ENCODE assay signal across 22 mouse cellular contexts in genomic region chr9:41087831-41088383, GRCm38 (mm10).
DNase-seq lines count a peak whose midpoint lies in the region; ATAC-seq and TF ChIP-seq lines count a peak whose summit lies in the region.
"Had no signal": no experiment of that assay in that cellular context is flagged by ENCODE, and none has a peak within 500 bp of the region (broad histone marks: within the 10 kb centered on the region; RNA-seq: fewer than 3 reads in every experiment).

No protein-coding gene starts in this region.

- no peaks in the 10 kb centered on the region for H3K36me3 ChIP-seq in heart, embryonic 11.5 days (ENCODE audit: control insufficient read depth, insufficient read depth, low read length)
- H3K36me3 ChIP-seq in liver, postnatal 0 days (replicated peaks; ENCODE audit: insufficient read depth, low read length): no peaks in the 10 kb centered on the region
- no peaks in the 10 kb centered on the region for H3K36me3 ChIP-seq in liver, embryonic 11.5 days (ENCODE audit: control insufficient read depth, insufficient read depth, low read length)
- H3K36me3 ChIP-seq: forebrain, embryonic 15.5 days; heart, embryonic 12.5 days; hindbrain, embryonic 12.5 days; limb, embryonic 15.5 days had no signal

- H3K27me3 ChIP-seq in heart, embryonic 11.5 days (ENCODE audit: control insufficient read depth, insufficient read depth, low read length): no peaks in the 10 kb centered on the region
- H3K27me3 ChIP-seq in liver, postnatal 0 days (ENCODE audit: insufficient read depth, low read length): no peaks in the 10 kb centered on the region
- H3K27me3 ChIP-seq in liver, embryonic 11.5 days (replicated peaks; ENCODE audit: control insufficient read depth, insufficient read depth, low read length): no peaks in the 10 kb centered on the region
- H3K27me3 ChIP-seq: CH12.LX; forebrain, embryonic 15.5 days; heart, embryonic 12.5 days; hindbrain, embryonic 12.5 days; limb, embryonic 15.5 days had no signal

- no peak for DNase-seq in heart, adult 9 months (ENCODE audit: low spot score in 2 of 2)
- DNase-seq in liver, postnatal 0 days: peak; percentile 39
- DNase-seq in liver, embryonic 11.5 days (ENCODE audit: low spot score): no peak
- DNase-seq in thymus, postnatal 25 days: no peak
- no peak for DNase-seq in frontal cortex, postnatal 25 days (ENCODE audit: low spot score in 2 of 2)
- DNase-seq: adrenal gland, adult 2 months; cerebellum, adult 11 months; cerebellum, postnatal 10 days; gastrocnemius, postnatal 25 days; heart, postnatal 14 days; lung, embryonic 14.5 days; right cerebral cortex, postnatal 4 days; thymus, adult 2 months had no signal

- WGBS in heart, embryonic 11.5 days (ENCODE audit: insufficient replicate concordance): 73% methylated on average over 9 of the region's 9 CpGs
- 45% methylated on average over 9 of the region's 9 CpGs for WGBS in liver, postnatal 0 days (ENCODE audit: insufficient replicate concordance)
- 57% methylated on average over 9 of the region's 9 CpGs for WGBS in liver, embryonic 11.5 days

- no peak overlapping the region for H3K27ac ChIP-seq in heart, embryonic 11.5 days (ENCODE audit: low read depth, low read length)
- no peak overlapping the region for H3K27ac ChIP-seq in liver, postnatal 0 days (ENCODE audit: low read depth)
- H3K27ac ChIP-seq in liver, embryonic 11.5 days (ENCODE audit: low read depth, low read length): no peak overlapping the region
- H3K27ac ChIP-seq: forebrain, embryonic 15.5 days; hindbrain, embryonic 12.5 days; limb, embryonic 15.5 days had no signal

- no peak overlapping the region for H3K4me2 ChIP-seq in heart, embryonic 11.5 days
- H3K4me2 ChIP-seq in liver, postnatal 0 days (ENCODE audit: low read depth, low read length): no peak overlapping the region
- H3K4me2 ChIP-seq in liver, embryonic 11.5 days: no peak overlapping the region
- H3K4me2 ChIP-seq: forebrain, embryonic 15.5 days; heart, embryonic 12.5 days; hindbrain, embryonic 12.5 days; limb, embryonic 15.5 days; lung, embryonic 14.5 days had no signal

- H3K9ac ChIP-seq in heart, embryonic 11.5 days (ENCODE audit: low read depth, low read length): 0 out of 2 replicates have a peak overlapping the region, but pooled peaks have one; percentile 43
- H3K9ac ChIP-seq in liver, postnatal 0 days (replicated peaks): no peak overlapping the region
- no peak overlapping the region for H3K9ac ChIP-seq in liver, embryonic 11.5 days (ENCODE audit: low read depth, low read length)
- H3K9ac ChIP-seq: forebrain, embryonic 15.5 days; heart, embryonic 12.5 days; hindbrain, embryonic 12.5 days; limb, embryonic 15.5 days; lung, embryonic 14.5 days had no signal

- TF ChIP-seq CTCF in liver, postnatal 0 days (IDR thresholded peaks at IDR 0.05; ENCODE audit: low read depth): no peak

- no peak for ATAC-seq in heart, embryonic 11.5 days (replicated peaks; ENCODE audit: insufficient number of reproducible peaks, low FRiP score, low TSS enrichment)
- ATAC-seq in liver, postnatal 0 days: no peak
- no peak for ATAC-seq in liver, embryonic 11.5 days (replicated peaks; ENCODE audit: low FRiP score)
- peak; percentile 86 for ATAC-seq in granulocyte monocyte progenitor cell, adult 5-6 weeks (replicated peaks; ENCODE audit: poor library complexity, severe bottlenecking)
- peak; percentile 83 for ATAC-seq in megakaryocyte progenitor cell, adult 5-6 weeks (replicated peaks; ENCODE audit: poor library complexity)
- ATAC-seq: forebrain, embryonic 15.5 days; midbrain, embryonic 16.5 days had no signal

- no peak for TF ChIP-seq EP300 in liver, postnatal 0 days (IDR thresholded peaks at IDR 0.05; ENCODE audit: low read depth)

- peaks cover 30% of the 10 kb centered on the region for H3K4me1 ChIP-seq in heart, embryonic 11.5 days (ENCODE audit: control insufficient read depth, insufficient read depth, low read length)
- H3K4me1 ChIP-seq in liver, postnatal 0 days (ENCODE audit: insufficient read depth): peaks cover 28% of the 10 kb centered on the region
- peaks cover 35% of the 10 kb centered on the region for H3K4me1 ChIP-seq in liver, embryonic 11.5 days (replicated peaks; ENCODE audit: control insufficient read depth, insufficient read depth, low read length)

- H3K4me3 ChIP-seq in heart, embryonic 11.5 days (ENCODE audit: low read depth, low read length): no peak overlapping the region
- no peak overlapping the region for H3K4me3 ChIP-seq in liver, postnatal 0 days (ENCODE audit: low read depth, low read length)
- H3K4me3 ChIP-seq in liver, embryonic 11.5 days (ENCODE audit: low read depth, low read length): no peak overlapping the region
- H3K4me3 ChIP-seq: forebrain, embryonic 15.5 days; heart, embryonic 12.5 days; hindbrain, embryonic 12.5 days; limb, embryonic 15.5 days had no signal

- no peaks in the 10 kb centered on the region for H3K9me3 ChIP-seq in heart, embryonic 11.5 days (replicated peaks; ENCODE audit: control insufficient read depth, low read length)
- no peaks in the 10 kb centered on the region for H3K9me3 ChIP-seq in liver, postnatal 0 days (ENCODE audit: low read length)
- no peaks in the 10 kb centered on the region for H3K9me3 ChIP-seq in liver, embryonic 11.5 days (ENCODE audit: control insufficient read depth, low read length)
- H3K9me3 ChIP-seq: forebrain, embryonic 15.5 days; heart, embryonic 12.5 days; hindbrain, embryonic 12.5 days; limb, embryonic 15.5 days had no signal

Comparison
In these comparisons a context has a peak if more than half of its experiments do, and no peak if none do; other contexts are left out.
1. ATAC-seq: peak in granulocyte monocyte progenitor cell, adult 5-6 weeks (single experiment) and megakaryocyte progenitor cell, adult 5-6 weeks (single experiment); none in heart, embryonic 11.5 days (single experiment), liver, postnatal 0 days (single experiment) and liver, embryonic 11.5 days (single experiment).